Comparison of ENCODE assay signal across 8 mouse cellular contexts in genomic region chr13:74591401-74591821, GRCm38 (mm10). TPM values are rescaled to one million over a fixed set of nuclear protein-coding genes. Genes with fewer than 3 reads are reported as not detected.
A peak's percentile ranks its signal among the peaks of the same experiment; 100 is the strongest.
DNase-seq lines count a peak whose midpoint lies in the region; ATAC-seq and TF ChIP-seq lines count a peak whose summit lies in the region.
"Not testable (repeated sequence)": the region's sequence is repeated elsewhere in the genome, so short reads cannot be mapped to it uniquely, and the experiment has no call there.

No protein-coding gene starts in this region.

- not testable (repeated sequence) for TF ChIP-seq EP300 in ES-Bruce4 (IDR thresholded peaks at IDR 0.05; ENCODE audit: insufficient read depth, low read depth, low read length)

- H3K36me3 ChIP-seq in ES-Bruce4 (ENCODE audit: control insufficient read depth, insufficient read depth, low read length, poor library complexity, severe bottlenecking); heart, embryonic 15.5 days; liver, embryonic 16.5 days (ENCODE audit: control insufficient read depth, insufficient read depth): not testable (repeated sequence)

- H3K4me2 ChIP-seq in heart, embryonic 15.5 days, result peak overlapping the region; percentile 13; the same call in 1 of the 2 replicates
- H3K4me2 ChIP-seq in liver, embryonic 16.5 days (ENCODE audit: low read depth, low read length), result not testable (repeated sequence)

- DNase-seq in adipocyte (ENCODE audit: low spot score), result peak; percentile 38
- DNase-seq in embryo, embryonic 9.5 days (ENCODE audit: extremely low spot score), result peak; percentile 0
- DNase-seq in kidney, postnatal 14 days, result peak; percentile 21
- DNase-seq in mesoderm, embryonic 11.5 days (ENCODE audit: low read depth, low spot score), result peak; percentile 28
- peak; percentile 42 for DNase-seq in testis, postnatal 10 days (ENCODE audit: low spot score)

- H3K4me1 ChIP-seq in ES-Bruce4 (ENCODE audit: control insufficient read depth, insufficient read depth, low read length); heart, embryonic 15.5 days (replicated peaks); liver, embryonic 16.5 days (ENCODE audit: control insufficient read depth, low read depth, low read length): not testable (repeated sequence)

- H3K9me3 ChIP-seq in ES-Bruce4 (replicated peaks; ENCODE audit: control insufficient read depth, insufficient read depth, low read length, poor library complexity, severe bottlenecking); heart, embryonic 15.5 days (replicated peaks); liver, embryonic 16.5 days (replicated peaks; ENCODE audit: control insufficient read depth, low read length): not testable (repeated sequence)

- 54% methylated on average over 12 of the region's 12 CpGs for whole genome bisulfite sequencing in heart, embryonic 15.5 days
- WGBS in liver, embryonic 16.5 days (ENCODE audit: insufficient replicate concordance), result 48% methylated on average over 12 of the region's 12 CpGs

- TF ChIP-seq CTCF in ES-Bruce4 (IDR thresholded peaks at IDR 0.05; ENCODE audit: low read depth, low read length), result not testable (repeated sequence)

- H3K27me3 ChIP-seq in ES-Bruce4 (ENCODE audit: control insufficient read depth, insufficient read depth, low read length, poor library complexity, severe bottlenecking); heart, embryonic 15.5 days; liver, embryonic 16.5 days (ENCODE audit: control insufficient read depth, insufficient read depth, low read depth, low read length): not testable (repeated sequence)

- TF ChIP-seq POLR2A in ES-Bruce4 (IDR thresholded peaks at IDR 0.05; ENCODE audit: insufficient read depth, low read length), result not testable (repeated sequence)

- peak overlapping the region; percentile 37 for H3K9ac ChIP-seq in ES-Bruce4 (ENCODE audit: low read depth, poor library complexity, severe bottlenecking)
- H3K9ac ChIP-seq in heart, embryonic 15.5 days; liver, embryonic 16.5 days (ENCODE audit: low read depth, low read length): not testable (repeated sequence)

- not testable (repeated sequence) for ATAC-seq in heart, embryonic 15.5 days (replicated peaks; ENCODE audit: insufficient number of reproducible peaks, insufficient read depth, low FRiP score, low read depth)
- ATAC-seq in liver, embryonic 16.5 days (ENCODE audit: low read depth), result 0 out of 2 replicates have a peak, but pooled peaks have one; percentile 11

- H3K27ac ChIP-seq in ES-Bruce4 (ENCODE audit: insufficient read depth, low read length), result peak overlapping the region; percentile 82
- H3K27ac ChIP-seq in heart, embryonic 15.5 days; liver, embryonic 16.5 days (ENCODE audit: low read length): not testable (repeated sequence)

- peak overlapping the region; percentile 76 for H3K4me3 ChIP-seq in ES-Bruce4 (ENCODE audit: low read depth, low read length)
- not testable (repeated sequence) for H3K4me3 ChIP-seq in heart, embryonic 15.5 days; liver, embryonic 16.5 days (ENCODE audit: low read depth, low read length)

RNA-seq across cellular contexts. Expression of gene Erap1, which starts 48.0 kb away (rescaled TPM):
- polyA plus RNA-seq in ES-Bruce4 (2011; ENCODE audit: insufficient read depth, insufficient read length, low read depth, missing spikeins), result 43.5 and 46.1 TPM in 2 replicates
- 15.1 and 17.7 TPM in 2 replicates for polyA plus RNA-seq in heart, embryonic 15.5 days (2015; fragmentation: Nextera tagmentation; extraction: Ambion mirVana)
- polyA plus RNA-seq in liver, embryonic 16.5 days (2015; fragmentation: Nextera tagmentation; extraction: Ambion mirVana), result 14.9 and 16.9 TPM in 2 replicates
